Mouse (Mus musculus) embryonic facial prominence, embryonic 12.5 days (tissue): ENCODE results near the gene Capns1. TPM values are rescaled to one million over a fixed set of nuclear protein-coding genes. Genes with fewer than 3 reads are reported as not detected.
"Not testable (repeated sequence)": the region's sequence is repeated elsewhere in the genome, so short reads cannot be mapped to it uniquely, and the experiment has no call there.

Experiments used
- ATAC-seq: fragments of 200-750 bp; cut with Nextera tagmentation; 2 replicates; pipeline ENCODE4 v1.8.0; 2017; ENCODE audit not compliant: insufficient number of reproducible peaks, insufficient read depth, low FRiP score, low TSS enrichment
- H3K27ac ChIP-seq: fragments of 300-500 bp; sonication (generic); 2 replicates; pipeline ENCODE4 v1.5.1; 2016; ENCODE audit warnings: mild to moderate bottlenecking
- H3K27me3 ChIP-seq: fragments of 300-500 bp; sonication (generic); 2 replicates; pipeline ENCODE4 v1.6.1; 2016; ENCODE audit warnings: mild to moderate bottlenecking, moderate library complexity
- H3K36me3 ChIP-seq: fragments of 300-500 bp; sonication (generic); 2 replicates; pipeline ENCODE4 v1.6.1; 2016; ENCODE audit warnings: mild to moderate bottlenecking
- H3K4me1 ChIP-seq: fragments of 300-500 bp; sonication (generic); 2 replicates; pipeline ENCODE4 v1.6.1; 2016
- H3K4me2 ChIP-seq: fragments of 300-500 bp; sonication (generic); replicated peaks from 2 replicates; pipeline ENCODE4 v1.6.1; 2016; ENCODE audit warnings: mild to moderate bottlenecking, moderate library complexity
- H3K4me3 ChIP-seq: fragments of 300-500 bp; sonication (generic); 2 replicates; pipeline ENCODE4 v1.5.1; 2016; ENCODE audit warnings: mild to moderate bottlenecking
- H3K9ac ChIP-seq: fragments of 300-500 bp; sonication (generic); 2 replicates; pipeline ENCODE4 v1.6.1; 2016; ENCODE audit warnings: mild to moderate bottlenecking, moderate library complexity
- H3K9me3 ChIP-seq: fragments of 300-500 bp; sonication (generic); 2 replicates; pipeline ENCODE4 v1.6.1; 2016; ENCODE audit warnings: mild to moderate bottlenecking, moderate library complexity
- WGBS: fragments of 180-500 bp; shearing (Covaris S2); methylation state at CpG from one replicate; pipeline ENCODE4 v1.1.7; 2016; 5-methylcytosine and 5-hydroxymethylcytosine counted together
- polyA plus RNA-seq: library from polyadenylated mRNA; unstranded; fragments of >200 nt; fragmentation: Nextera tagmentation; extraction: Ambion mirVana; gene quantifications from 2 replicates; pipeline ENCODE4 v1.2.1, GENCODE M21; 2016

The Capns1 gene
- polyA plus RNA-seq = 80.5 and 86.6 TPM in 2 replicates

DNA sequence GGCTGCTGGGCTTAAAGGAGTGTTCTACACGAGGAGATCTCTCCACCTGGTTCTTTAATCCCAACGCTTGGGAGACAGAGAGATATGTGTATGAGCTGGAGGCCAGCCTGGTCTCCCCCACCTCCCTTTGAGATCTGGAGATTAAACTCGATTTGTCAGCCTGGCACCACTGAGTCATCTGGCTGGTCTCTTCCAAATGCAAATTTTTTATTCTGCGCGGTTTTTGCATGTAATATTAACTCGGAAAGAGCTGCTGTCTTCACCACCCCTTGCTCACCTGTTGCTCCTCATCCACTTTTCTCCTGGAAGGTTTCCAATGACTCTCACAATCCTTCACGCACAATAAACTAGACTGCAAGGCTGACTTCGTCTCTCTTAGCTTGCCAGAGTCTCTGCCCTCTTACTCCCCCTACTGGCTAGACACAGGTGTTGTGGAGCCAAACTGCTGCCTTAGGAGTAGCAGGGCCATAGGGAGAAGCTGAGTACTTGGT lies at the start of gene Capns1:
Capns1 (minus strand) TSS at position 331 of the 491 bp plus-strand sequence.
- H3K9me3 ChIP-seq = no peaks in the 10 kb centered on the region
- H3K4me3 ChIP-seq = no peak within 1 kb of the TSS
- peak within 1 kb of the TSS; percentile 46; the same call in 1 of the 2 replicates for H3K27ac ChIP-seq
- ATAC-seq = no peak
- H3K27me3 ChIP-seq = no peaks in the 10 kb centered on the region
- no peaks in the 10 kb centered on the region for H3K36me3 ChIP-seq
- WGBS = 6% methylated on average over 8 of the region's 8 CpGs
- peaks cover 11% of the 10 kb centered on the region for H3K4me1 ChIP-seq
- H3K9ac ChIP-seq = no peak within 1 kb of the TSS
- H3K4me2 ChIP-seq = peak within 1 kb of the TSS; percentile 31

DNA sequence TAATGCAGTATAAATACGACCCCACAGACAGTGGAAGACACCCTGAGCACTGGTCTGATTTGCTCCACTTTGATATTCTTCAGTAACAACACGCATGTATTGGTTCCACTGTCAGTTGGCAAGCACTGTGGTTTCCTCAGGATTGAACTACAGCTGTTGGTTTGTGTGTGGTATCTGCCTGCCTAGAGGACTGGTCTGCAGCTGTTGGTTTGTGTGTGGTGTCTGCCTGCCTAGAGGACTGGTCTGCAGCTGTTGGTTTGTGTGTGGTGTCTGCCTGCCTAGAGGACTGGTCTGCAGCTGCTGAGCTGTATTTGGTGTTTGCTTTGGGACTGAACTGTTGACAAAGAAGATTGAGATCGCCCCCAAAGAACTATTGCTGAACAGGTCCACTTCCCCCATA lies 38.8 kb upstream of the Capns1 start:
- not testable (repeated sequence) for H3K4me2 ChIP-seq, H3K27ac ChIP-seq, H3K9ac ChIP-seq, H3K4me3 ChIP-seq, H3K9me3 ChIP-seq, H3K4me1 ChIP-seq, ATAC-seq, H3K27me3 ChIP-seq
- 85% methylated on average over 3 of the region's 3 CpGs for WGBS
- peaks cover 40% of the 10 kb centered on the region; the same call in 1 of the 2 replicates for H3K36me3 ChIP-seq

DNA sequence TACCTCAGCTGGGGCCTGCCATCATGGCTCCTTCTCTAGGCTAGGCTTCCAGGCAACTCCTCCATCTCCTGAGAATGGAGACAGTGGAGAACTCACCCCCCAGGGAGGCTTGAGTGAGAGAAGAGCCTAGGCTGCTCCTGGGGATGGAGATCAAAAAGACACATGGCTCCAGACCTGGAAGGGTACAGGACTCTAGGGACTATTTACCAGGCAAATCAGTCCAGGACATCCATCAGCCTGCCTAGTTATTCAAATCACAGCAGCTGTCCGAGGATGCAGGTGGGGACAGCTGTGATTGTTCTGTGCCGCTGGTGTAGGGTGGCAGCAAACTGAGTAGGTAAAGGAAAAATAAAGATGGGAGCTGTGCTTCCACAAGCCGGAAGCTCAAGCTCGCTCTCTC lies 37.0 kb upstream of the Capns1 start, which contains the start of gene Ovol3:
Ovol3 (minus strand) TSS at position 101 of the 400 bp plus-strand sequence.
- ATAC-seq = no peak
- Histone ChIP-seq H3K9ac (no peak within 1 kb of the TSS), H3K4me1 (peaks cover 14% of the 10 kb centered on the region), H3K4me2 (no peak within 1 kb of the TSS), H3K4me3 (no peak within 1 kb of the TSS), H3K36me3 (peaks cover 26% of the 10 kb centered on the region; the same call in 1 of the 2 replicates), H3K9me3 (no peaks in the 10 kb centered on the region), H3K27ac (no peak within 1 kb of the TSS), H3K27me3 (no peaks in the 10 kb centered on the region)
- 88% methylated on average over 4 of the region's 4 CpGs for WGBS

DNA sequence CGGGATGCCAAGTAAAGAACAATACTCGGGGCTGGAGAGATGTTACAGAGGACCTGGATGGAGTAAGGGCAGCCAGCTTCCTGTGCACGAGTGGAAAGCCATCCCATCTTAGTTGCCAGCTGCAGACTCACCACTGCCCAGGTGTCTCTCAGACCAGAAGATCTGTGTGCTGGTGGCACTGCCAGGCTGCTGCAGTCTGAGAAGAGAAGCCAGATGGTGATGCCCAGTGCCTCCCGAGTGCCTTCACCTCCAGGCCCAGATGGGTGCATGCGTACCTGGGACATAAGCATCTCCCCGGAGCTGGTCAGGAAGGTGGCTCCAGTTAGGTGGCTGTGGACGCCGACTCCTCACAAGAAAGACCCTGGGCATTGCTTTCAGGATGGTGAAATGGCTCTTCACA lies 36.5 kb upstream of the Capns1 start:
- Histone ChIP-seq H3K9ac (no peak overlapping the region), H3K4me2 (no peak overlapping the region), H3K27me3 (no peaks in the 10 kb centered on the region), H3K4me1 (peaks cover 17% of the 10 kb centered on the region), H3K4me3 (no peak overlapping the region), H3K9me3 (no peaks in the 10 kb centered on the region), H3K27ac (no peak overlapping the region), H3K36me3 (peaks cover 25% of the 10 kb centered on the region; the same call in 1 of the 2 replicates)
- WGBS = 92% methylated on average over 8 of the region's 8 CpGs
- no peak for ATAC-seq

DNA sequence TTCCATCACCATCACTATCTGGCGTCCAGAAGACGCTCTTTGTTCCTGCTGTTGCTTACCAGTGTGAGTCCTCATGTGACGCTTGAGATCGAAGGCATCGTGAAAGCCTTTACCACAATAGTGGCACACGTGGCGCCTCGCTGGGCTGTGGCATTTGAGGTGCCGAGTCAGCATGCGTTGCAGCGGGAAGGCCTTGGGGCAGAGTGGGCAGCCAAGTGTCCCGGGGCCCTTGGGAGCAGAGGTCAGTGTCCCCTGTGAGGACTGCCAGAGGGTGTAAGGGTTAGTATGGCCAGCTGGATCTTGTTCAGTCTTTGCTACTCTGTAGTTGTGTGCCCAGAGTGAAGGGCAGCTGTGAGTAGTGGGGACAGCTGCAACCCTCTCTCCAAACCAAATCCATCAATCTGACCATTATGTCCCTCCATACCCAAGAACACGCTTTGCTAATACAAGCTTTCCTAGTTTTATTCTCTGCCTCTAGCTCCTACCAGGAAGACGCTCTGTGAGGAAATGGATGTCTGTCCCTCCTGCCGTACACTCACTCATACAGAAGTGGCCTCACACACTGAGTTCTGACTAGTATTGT lies 35.8 kb upstream of the Capns1 start:
- H3K9me3 ChIP-seq = no peaks in the 10 kb centered on the region
- H3K4me3 ChIP-seq = no peak overlapping the region
- no peak overlapping the region for H3K4me2 ChIP-seq
- peaks cover 29% of the 10 kb centered on the region; the same call in 1 of the 2 replicates for H3K36me3 ChIP-seq
- no peak for ATAC-seq
- 93% methylated on average over 15 of the region's 15 CpGs for WGBS
- H3K27me3 ChIP-seq = no peaks in the 10 kb centered on the region
- H3K27ac ChIP-seq = no peak overlapping the region
- peaks cover 17% of the 10 kb centered on the region for H3K4me1 ChIP-seq
- no peak overlapping the region for H3K9ac ChIP-seq

DNA sequence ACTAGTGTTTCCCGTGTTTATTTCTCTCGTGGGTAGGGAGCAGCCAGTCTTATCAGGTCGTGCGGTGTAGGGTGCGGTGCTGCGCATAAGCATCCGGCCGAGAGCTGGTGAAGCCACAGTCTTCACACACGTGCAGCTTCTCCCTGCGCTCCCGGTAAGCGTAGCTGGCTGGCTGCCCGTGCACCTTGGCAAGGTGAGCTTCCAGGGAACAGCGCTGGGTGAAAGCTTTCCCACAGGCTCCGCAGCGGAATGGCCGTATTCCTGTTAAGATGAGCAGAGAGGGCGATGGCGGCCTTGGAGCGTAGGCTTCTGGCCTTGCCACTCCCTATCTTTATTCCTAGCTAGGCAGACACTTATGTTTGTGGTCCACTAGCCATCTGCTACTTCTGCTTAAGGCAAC lies 34.8 kb upstream of the Capns1 start:
- H3K4me1 ChIP-seq = peaks cover 17% of the 10 kb centered on the region
- H3K27ac ChIP-seq = 0 out of 2 replicates have a peak overlapping the region, but pooled peaks have one; percentile 17
- peak overlapping the region; percentile 77 for H3K4me2 ChIP-seq
- WGBS = 87% methylated on average over 20 of the region's 20 CpGs
- ATAC-seq = no peak
- peak overlapping the region; percentile 25 for H3K9ac ChIP-seq
- H3K4me3 ChIP-seq = peak overlapping the region; percentile 82; the same call in 1 of the 2 replicates
- no peaks in the 10 kb centered on the region for H3K27me3 ChIP-seq
- H3K9me3 ChIP-seq = no peaks in the 10 kb centered on the region
- peaks cover 29% of the 10 kb centered on the region; the same call in 1 of the 2 replicates for H3K36me3 ChIP-seq

DNA sequence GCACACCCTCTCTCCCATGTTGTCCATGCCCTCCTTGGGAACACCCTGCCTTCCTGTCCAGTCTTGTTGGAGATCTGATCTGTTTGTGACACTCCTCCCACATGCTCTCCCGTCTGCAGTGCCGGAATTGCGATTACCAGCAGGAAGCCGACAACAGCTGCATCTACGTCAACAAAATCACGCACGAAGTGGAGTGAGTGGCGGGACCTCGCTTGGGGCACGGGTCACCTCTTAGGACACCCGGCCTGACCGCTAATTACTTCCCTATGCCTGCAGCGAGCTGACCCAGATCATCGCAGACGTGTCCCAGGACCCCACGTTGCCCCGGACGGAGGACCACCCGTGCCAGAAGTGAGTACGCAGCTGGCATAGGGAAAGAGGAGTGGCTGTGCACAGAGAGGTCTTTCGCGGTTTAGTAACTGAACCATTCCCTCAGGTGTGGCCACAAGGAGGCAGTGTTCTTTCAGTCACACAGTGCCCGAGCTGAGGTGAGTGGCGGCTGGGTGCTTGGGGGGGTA lies 34.1 kb upstream of the Capns1 start:
- peak overlapping the region; percentile 74 for H3K9ac ChIP-seq

DNA sequence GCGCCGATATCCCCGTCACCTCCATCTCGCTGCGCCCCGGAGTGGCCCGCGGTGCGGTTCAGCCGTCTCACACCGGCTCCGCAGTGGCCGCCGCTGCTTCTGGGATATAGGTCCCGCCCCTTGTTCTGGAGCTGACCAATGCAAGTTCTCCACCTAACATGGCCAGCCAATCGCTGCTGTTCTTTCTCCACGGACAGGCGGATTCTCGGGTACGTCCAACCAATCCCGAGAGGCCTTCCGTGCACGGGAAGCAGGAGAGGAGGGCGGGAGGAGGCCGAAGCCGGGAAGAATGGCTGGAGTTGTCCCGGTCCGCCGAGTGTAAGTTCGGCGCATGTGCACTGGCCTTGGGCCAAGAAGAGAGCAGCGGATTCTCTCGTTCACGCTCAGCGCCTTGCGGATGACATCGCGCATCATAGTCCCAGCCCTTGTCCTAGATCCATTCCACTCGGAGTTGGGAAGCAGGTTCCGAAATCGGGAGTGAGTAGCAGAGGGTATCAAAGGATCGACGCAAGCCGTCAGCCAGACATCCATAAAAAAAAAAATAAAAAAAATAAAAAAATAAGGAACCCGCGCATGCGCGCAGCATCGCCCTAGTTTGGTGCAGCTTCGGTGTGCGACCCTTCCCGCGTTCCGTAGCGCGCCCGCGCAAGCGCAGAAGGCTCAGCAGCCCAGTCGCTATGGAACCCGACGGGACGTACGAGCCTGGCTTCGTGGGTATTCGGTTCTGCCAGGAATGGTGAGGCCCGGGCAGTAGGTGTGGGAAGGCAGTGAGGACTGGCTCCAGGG lies 33.3 kb upstream of the Capns1 start, which contains the start of the genes Polr2i and Tbcb:
Polr2i (plus strand) TSS at position 280 of the 786 bp plus-strand sequence.
Tbcb (minus strand) TSS at position 604 of the 786 bp plus-strand sequence.
- Histone ChIP-seq H3K4me2 (peak within 1 kb of the TSS; percentile 77), H3K9ac (peak within 1 kb of the TSS; percentile 74), H3K9me3 (no peaks in the 10 kb centered on the region), H3K4me1 (peaks cover 17% of the 10 kb centered on the region), H3K4me3 (peak within 1 kb of the TSS; percentile 82), H3K36me3 (peaks cover 44% of the 10 kb centered on the region), H3K27ac (peak within 1 kb of the TSS; percentile 95), H3K27me3 (no peaks in the 10 kb centered on the region)
- WGBS = under 1% methylated on average over 67 of the region's 67 CpGs
- peak; percentile 89 for ATAC-seq

More for the DNA sequence above, 34.1 kb upstream of the Capns1 start:
- Histone ChIP-seq H3K4me3 (peak overlapping the region; percentile 82), H3K4me2 (peak overlapping the region; percentile 77), H3K9me3 (no peaks in the 10 kb centered on the region), H3K36me3 (peaks cover 36% of the 10 kb centered on the region), H3K4me1 (peaks cover 17% of the 10 kb centered on the region), H3K27ac (peak overlapping the region; percentile 95), H3K27me3 (no peaks in the 10 kb centered on the region)
- ATAC-seq = peak; percentile 37; the same call in 1 of the 2 replicates
- WGBS = 4% methylated on average over 24 of the region's 24 CpGs

DNA sequence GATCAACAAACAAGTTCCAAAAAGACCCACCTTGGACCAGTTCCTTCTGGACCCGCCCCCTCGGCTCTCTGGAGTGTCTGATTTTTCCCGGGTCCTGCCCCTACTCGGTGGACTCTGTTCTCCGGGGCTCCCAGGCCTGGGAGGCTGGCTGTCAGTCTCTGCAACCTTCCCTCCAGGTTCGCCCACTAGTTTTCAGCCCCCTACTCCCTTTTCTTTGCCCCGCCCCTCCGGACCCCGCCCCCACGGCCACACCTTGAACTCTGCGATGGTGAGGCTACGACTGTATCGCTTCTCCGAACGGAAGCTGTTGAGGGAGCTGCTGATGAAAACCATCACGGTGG lies 32.7 kb upstream of the Capns1 start:
- Histone ChIP-seq H3K36me3 (peaks cover 50% of the 10 kb centered on the region), H3K4me3 (peak overlapping the region; percentile 82), H3K27me3 (no peaks in the 10 kb centered on the region), H3K9me3 (no peaks in the 10 kb centered on the region), H3K4me2 (peak overlapping the region; percentile 77), H3K27ac (peak overlapping the region; percentile 73), H3K4me1 (peaks cover 17% of the 10 kb centered on the region), H3K9ac (peak overlapping the region; percentile 74)
- 1% methylated on average over 16 of the region's 16 CpGs for WGBS
- 0 out of 2 replicates have a peak, but pooled peaks have one; percentile 11 for ATAC-seq

DNA sequence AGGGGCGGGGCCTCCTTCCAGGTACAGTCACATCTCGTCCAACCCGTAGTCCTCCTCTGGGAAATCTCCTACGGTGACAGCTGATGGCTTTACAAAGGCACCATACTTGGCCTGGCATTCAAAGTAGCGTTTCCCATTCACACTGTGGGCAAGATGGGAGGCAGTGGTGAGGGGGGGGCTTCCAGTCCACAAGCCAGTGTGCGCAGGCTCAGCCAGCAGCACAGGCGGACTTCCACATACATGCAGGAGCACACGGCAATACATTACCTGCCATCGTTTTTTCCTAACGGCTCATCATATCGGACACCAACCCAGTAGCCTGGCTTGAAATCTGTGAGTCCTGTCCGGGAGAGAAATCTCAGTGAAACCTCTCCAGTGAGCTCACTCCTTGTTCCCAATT lies 25.6 kb upstream of the Capns1 start:
- ATAC-seq = no peak

DNA sequence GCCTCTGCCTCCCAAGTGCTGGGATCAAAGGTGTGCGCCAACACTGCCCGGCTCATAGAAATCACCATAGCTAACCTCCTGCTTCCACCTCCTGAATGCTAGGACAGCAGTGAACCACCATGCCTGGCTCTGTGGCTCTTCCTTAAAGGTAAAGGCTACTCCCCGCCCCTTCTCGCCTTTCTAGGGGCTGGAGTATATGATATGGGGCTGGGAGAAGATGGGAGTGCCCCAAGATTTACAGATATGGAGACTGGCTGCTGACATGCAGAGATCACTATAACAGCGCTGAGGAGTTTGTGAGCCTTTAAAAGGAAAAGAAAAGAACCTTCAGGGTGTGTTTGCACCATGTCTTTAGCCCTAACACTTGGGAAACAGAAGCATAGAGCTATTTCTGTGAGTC lies 23.6 kb upstream of the Capns1 start:
- no peak overlapping the region for H3K9ac ChIP-seq
- no peak overlapping the region for H3K4me2 ChIP-seq
- no peak overlapping the region for H3K27ac ChIP-seq
- no peaks in the 10 kb centered on the region for H3K27me3 ChIP-seq
- peaks cover 12% of the 10 kb centered on the region; the same call in 1 of the 2 replicates for H3K4me1 ChIP-seq
- H3K4me3 ChIP-seq = no peak overlapping the region
- ATAC-seq = no peak
- peaks cover 30% of the 10 kb centered on the region for H3K36me3 ChIP-seq
- WGBS = 87% methylated on average over 5 of the region's 5 CpGs
- no peaks in the 10 kb centered on the region for H3K9me3 ChIP-seq

More for the DNA sequence above, 25.6 kb upstream of the Capns1 start:
- Histone ChIP-seq H3K27me3 (no peaks in the 10 kb centered on the region), H3K9ac (no peak overlapping the region), H3K36me3 (peaks cover 41% of the 10 kb centered on the region), H3K4me3 (no peak overlapping the region), H3K4me1 (peaks cover 9% of the 10 kb centered on the region; the same call in 1 of the 2 replicates), H3K4me2 (no peak overlapping the region), H3K27ac (no peak overlapping the region), H3K9me3 (no peaks in the 10 kb centered on the region)
- 94% methylated on average over 12 of the region's 12 CpGs for WGBS
